Mouse (Mus musculus) testis, postnatal 10 days (tissue): ENCODE measurements around the gene Atp7a.

Experiments used
- DNase-seq: peaks from one replicate; pipeline ENCODE4 v3.0.0; 2021; ENCODE audit warnings: low spot score

Gene Atp7a

GRCm38 (mm10) chrX:106080811-106081443, 53.9 kb downstream of the Atp7a start:
- peak; percentile 40 for DNase-seq

- no peak for DNase-seq
Measured at GRCm38 (mm10) chrX:106082518-106082917, 55.4 kb downstream of the Atp7a start.

GRCm38 (mm10) chrX:106085132-106085531, 58.1 kb downstream of the Atp7a start:
- DNase-seq: no peak

GRCm38 (mm10) chrX:106085564-106085963, 58.5 kb downstream of the Atp7a start:
- no peak for DNase-seq

GRCm38 (mm10) chrX:106092939-106093338, 65.9 kb downstream of the Atp7a start:
- peak; percentile 33 for DNase-seq

GRCm38 (mm10) chrX:106105464-106105863, 78.4 kb downstream of the Atp7a start:
- DNase-seq: peak; percentile 52

- DNase-seq: no peak
Measured at GRCm38 (mm10) chrX:106113881-106114280, 86.8 kb downstream of the Atp7a start.

- no peak for DNase-seq
Measured at GRCm38 (mm10) chrX:106114674-106115073, 87.6 kb downstream of the Atp7a start.

- no peak for DNase-seq
Measured at GRCm38 (mm10) chrX:106122823-106123222, 95.7 kb downstream of the Atp7a start.

- DNase-seq: no peak
Measured at GRCm38 (mm10) chrX:106128283-106128682, 101.2 kb downstream of the Atp7a start.

GRCm38 (mm10) chrX:106129877-106130276, 102.8 kb downstream of the Atp7a start:
- no peak for DNase-seq

GRCm38 (mm10) chrX:106134916-106135315, 107.8 kb downstream of the Atp7a start:
- DNase-seq: no peak

GRCm38 (mm10) chrX:106135484-106135883, 108.4 kb downstream of the Atp7a start:
- no peak for DNase-seq

GRCm38 (mm10) chrX:106135916-106136575, 109.0 kb downstream of the Atp7a start:
- DNase-seq: no peak

GRCm38 (mm10) chrX:106139309-106140070, 112.4 kb downstream of the Atp7a start:
- DNase-seq: no peak

GRCm38 (mm10) chrX:106142936-106143335, 115.9 kb downstream of the Atp7a start, which contains the start of gene Tlr13:
Tlr13 (plus strand) TSS chrX:106143204.
- DNase-seq: no peak

GRCm38 (mm10) chrX:106148185-106148584, 121.1 kb downstream of the Atp7a start:
- no peak for DNase-seq

GRCm38 (mm10) chrX:106149460-106149859, 122.4 kb downstream of the Atp7a start:
- DNase-seq: no peak

- DNase-seq: no peak
Measured at GRCm38 (mm10) chrX:106154180-106154586, 127.1 kb downstream of the Atp7a start.

GRCm38 (mm10) chrX:106155892-106156291, 128.8 kb downstream of the Atp7a start:
- no peak for DNase-seq

- no peak for DNase-seq
Measured at GRCm38 (mm10) chrX:106163995-106164394, 136.9 kb downstream of the Atp7a start.

- no peak for DNase-seq
Measured at GRCm38 (mm10) chrX:106164555-106164954, 137.5 kb downstream of the Atp7a start.

- DNase-seq: no peak
Measured at GRCm38 (mm10) chrX:106165089-106165488, 138.0 kb downstream of the Atp7a start.
